Mouse (Mus musculus) sigmoid colon, adult 10 weeks (tissue): Measurements from ENCODE around the gene Vmn2r110. TPM values are rescaled to one million over a fixed set of nuclear protein-coding genes. Genes with fewer than 3 reads are reported as not detected.

Experiments
- polyA plus RNA-seq: library from polyadenylated mRNA; stranded (reverse); fragments of 350-450 nt; fragmentation: Illumina TruSeq; extraction: RNeasy Lipid Tissue Mini Kit (QIAGEN cat#74804); gene quantifications from one replicate; pipeline ENCODE4 v1.2.3, GENCODE M21; 2014; ENCODE audit warnings: low read depth, low replicate concordance

Gene Vmn2r110
- not detected for polyA plus RNA-seq

GRCm38 (mm10) chr17:20596323-20596722 lies at the start of gene Vmn2r110:
Gene Vmn2r110 (minus strand): TSS chr17:20596423.

DNA sequence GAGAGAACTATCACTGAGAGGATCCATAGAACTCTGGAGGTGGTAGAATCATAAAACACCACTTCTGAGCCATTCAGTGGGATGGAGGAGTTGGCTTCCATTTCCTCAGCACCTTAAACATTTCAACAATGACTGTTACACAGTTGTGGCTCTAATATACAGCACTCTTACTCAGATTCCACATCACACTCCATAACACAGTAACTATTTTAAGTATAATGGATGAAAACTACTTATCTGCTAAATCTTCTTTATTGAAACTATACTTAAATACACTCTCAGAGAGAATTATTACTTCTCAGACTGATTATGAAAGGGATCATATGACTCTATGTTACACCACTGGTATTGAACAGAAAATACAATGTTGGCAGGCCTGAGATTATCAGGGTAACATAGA lies 28.6 kb upstream of the Vmn2r110 start, which contains the start of gene Fpr-rs3:
TSS of gene Fpr-rs3 (minus strand) at position 101 of the 400 bp plus-strand sequence.

GRCm38 (mm10) chr17:20564656-20565055 lies 31.6 kb downstream of the Vmn2r110 start, which contains the start of gene Vmn2r109:
Gene Vmn2r109 (minus strand): TSS chr17:20564756.

Other genes starting within 250 kb of the Vmn2r110 start
- not detected for gene Vmn1r224, start 182.3 kb downstream of the Vmn2r110 start, polyA plus RNA-seq
- gene Vmn2r108, start 115.1 kb downstream of the Vmn2r110 start, polyA plus RNA-seq: not detected
- not detected for gene Vmn1r225, start 98.3 kb downstream of the Vmn2r110 start, polyA plus RNA-seq
- gene Vmn2r109, start 31.7 kb downstream of the Vmn2r110 start, polyA plus RNA-seq: not detected
- not detected for gene Fpr-rs3, start 28.5 kb upstream of the Vmn2r110 start, polyA plus RNA-seq
- gene Vmn1r226, start 86.4 kb upstream of the Vmn2r110 start, polyA plus RNA-seq: not detected
- not detected for gene Vmn1r227, start 133.4 kb upstream of the Vmn2r110 start, polyA plus RNA-seq
- gene Vmn1r228, start 189.7 kb upstream of the Vmn2r110 start, polyA plus RNA-seq: not detected
- not detected for gene Vmn1r229, start 215.1 kb upstream of the Vmn2r110 start, polyA plus RNA-seq
- gene Vmn1r230, start 244.0 kb upstream of the Vmn2r110 start, polyA plus RNA-seq: not detected